Mouse (Mus musculus) liver (tissue): ENCODE measurements around the gene Ttc7b.

Experiments
- DNase-seq: peaks from one replicate; pipeline ENCODE4 v3.0.0-alpha.2; 2020; ENCODE audit warnings: mixed read lengths

The Ttc7b gene

GRCm38 (mm10) chr12:100520077-100520793 is 391 bp downstream of the Ttc7b start:
- DNase-seq = peak; percentile 27

- no peak for DNase-seq
These were observed 946 bp downstream of the Ttc7b start for GRCm38 (mm10) chr12:100519684-100520076.

GRCm38 (mm10) chr12:100517371-100517770 is 3.3 kb downstream of the Ttc7b start:
- no peak for DNase-seq

GRCm38 (mm10) chr12:100516161-100516838 is 4.3 kb downstream of the Ttc7b start:
- no peak for DNase-seq

- DNase-seq = no peak
These were observed 5.1 kb downstream of the Ttc7b start for GRCm38 (mm10) chr12:100515493-100515892.

GRCm38 (mm10) chr12:100514611-100515010 is 6.0 kb downstream of the Ttc7b start:
- no peak for DNase-seq

- no peak for DNase-seq
These were observed 7.5 kb downstream of the Ttc7b start for GRCm38 (mm10) chr12:100513131-100513530.

- DNase-seq = no peak
These were observed 8.0 kb downstream of the Ttc7b start for GRCm38 (mm10) chr12:100512641-100513040.

- no peak for DNase-seq
These were observed 10.9 kb downstream of the Ttc7b start for GRCm38 (mm10) chr12:100509615-100510282.

- DNase-seq = no peak
These were observed 12.0 kb downstream of the Ttc7b start for GRCm38 (mm10) chr12:100508668-100509067.

- DNase-seq = no peak
These were observed 15.1 kb downstream of the Ttc7b start for GRCm38 (mm10) chr12:100505484-100505883.

- no peak for DNase-seq
These were observed 16.0 kb downstream of the Ttc7b start for GRCm38 (mm10) chr12:100504585-100504984.

GRCm38 (mm10) chr12:100503659-100504058 is 17.0 kb downstream of the Ttc7b start:
- DNase-seq = no peak

GRCm38 (mm10) chr12:100502544-100502943 is 18.1 kb downstream of the Ttc7b start:
- no peak for DNase-seq

- DNase-seq = no peak
These were observed 19.4 kb downstream of the Ttc7b start for GRCm38 (mm10) chr12:100501261-100501660.

GRCm38 (mm10) chr12:100499469-100499868 is 21.2 kb downstream of the Ttc7b start:
- no peak for DNase-seq

- DNase-seq = no peak
These were observed 22.6 kb downstream of the Ttc7b start for GRCm38 (mm10) chr12:100498006-100498405.

GRCm38 (mm10) chr12:100495083-100495482 is 25.5 kb downstream of the Ttc7b start:
- DNase-seq = no peak

GRCm38 (mm10) chr12:100493211-100493610 is 27.4 kb downstream of the Ttc7b start:
- DNase-seq = no peak

- no peak for DNase-seq
These were observed 27.9 kb downstream of the Ttc7b start for GRCm38 (mm10) chr12:100492676-100493075.

GRCm38 (mm10) chr12:100491967-100492611 is 28.5 kb downstream of the Ttc7b start:
- DNase-seq = no peak

GRCm38 (mm10) chr12:100489799-100490198 is 30.8 kb downstream of the Ttc7b start:
- DNase-seq = no peak

GRCm38 (mm10) chr12:100488368-100488767 is 32.3 kb downstream of the Ttc7b start:
- no peak for DNase-seq
